Mouse (Mus musculus): ENCODE measurements around the gene Sept14. TPM values are rescaled to one million over a fixed set of nuclear protein-coding genes. Genes with fewer than 3 reads are reported as not detected.
A peak's percentile ranks its signal among the peaks of the same experiment; 100 is the strongest.
"Not testable (repeated sequence)": the region's sequence is repeated elsewhere in the genome, so short reads cannot be mapped to it uniquely, and the experiment has no call there.

Gene Sept14
- polyA plus RNA-seq (2017; shearing (Covaris generic)), result not detected

DNA sequence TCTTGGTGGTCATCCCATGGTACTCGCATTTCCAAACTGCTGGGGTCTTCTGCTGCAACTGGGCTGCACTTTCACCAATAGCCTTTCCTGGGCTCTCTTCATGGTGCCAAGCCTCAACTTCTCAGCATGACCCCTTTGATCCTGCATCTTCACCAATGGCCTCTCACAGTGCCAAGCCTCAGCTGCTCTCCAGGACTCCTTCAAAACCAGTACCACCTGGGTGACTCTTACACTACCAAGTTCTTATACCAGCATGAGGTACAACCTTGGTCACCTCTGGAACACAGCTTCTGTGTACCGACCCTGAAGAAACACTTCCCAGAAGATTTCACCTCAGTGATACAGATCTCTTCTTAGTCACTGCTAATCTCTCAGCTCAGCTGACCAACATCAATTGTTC is at the start of gene Sept14:
TSS of gene Sept14 (minus strand) at position 101 of the 400 bp plus-strand sequence.
- no peak for ATAC-seq

DNA sequence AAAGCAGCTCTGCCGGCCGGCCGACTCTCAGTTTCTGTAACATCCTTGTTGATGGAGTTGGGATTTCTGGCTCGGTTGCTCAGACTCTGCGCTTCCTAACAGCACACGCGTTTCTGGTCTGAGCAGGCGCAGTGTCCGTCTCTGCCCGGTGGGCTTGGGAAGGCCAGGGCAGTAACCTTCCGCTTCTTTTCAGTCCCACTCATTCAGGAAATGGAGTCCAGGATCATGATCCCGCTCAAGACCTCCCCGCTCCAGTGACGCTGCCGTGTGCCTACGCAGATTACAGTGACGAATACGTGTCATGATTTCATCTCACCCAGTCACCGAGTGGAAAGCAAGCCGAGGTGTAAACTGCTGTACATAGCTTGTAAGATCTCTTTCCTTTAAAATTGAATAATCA is 48.6 kb upstream of the Sept14 start:
- no peak for ATAC-seq

GRCm38 (mm10) chr5:129744050-129744449 is 35.7 kb upstream of the Sept14 start:
- no peak for ATAC-seq

- no peak for ATAC-seq
These were observed 34.7 kb upstream of the Sept14 start for GRCm38 (mm10) chr5:129742903-129743488.

GRCm38 (mm10) chr5:129740976-129741375 is 32.7 kb upstream of the Sept14 start:
- no peak for ATAC-seq

GRCm38 (mm10) chr5:129731021-129731420 is 22.7 kb upstream of the Sept14 start:
- no peak for ATAC-seq

- no peak for ATAC-seq
These were observed 22.0 kb upstream of the Sept14 start for GRCm38 (mm10) chr5:129730344-129730743.

GRCm38 (mm10) chr5:129729286-129729685 is 21.0 kb upstream of the Sept14 start:
- no peak for ATAC-seq

- no peak for ATAC-seq
These were observed 18.5 kb upstream of the Sept14 start for GRCm38 (mm10) chr5:129726784-129727183.

DNA sequence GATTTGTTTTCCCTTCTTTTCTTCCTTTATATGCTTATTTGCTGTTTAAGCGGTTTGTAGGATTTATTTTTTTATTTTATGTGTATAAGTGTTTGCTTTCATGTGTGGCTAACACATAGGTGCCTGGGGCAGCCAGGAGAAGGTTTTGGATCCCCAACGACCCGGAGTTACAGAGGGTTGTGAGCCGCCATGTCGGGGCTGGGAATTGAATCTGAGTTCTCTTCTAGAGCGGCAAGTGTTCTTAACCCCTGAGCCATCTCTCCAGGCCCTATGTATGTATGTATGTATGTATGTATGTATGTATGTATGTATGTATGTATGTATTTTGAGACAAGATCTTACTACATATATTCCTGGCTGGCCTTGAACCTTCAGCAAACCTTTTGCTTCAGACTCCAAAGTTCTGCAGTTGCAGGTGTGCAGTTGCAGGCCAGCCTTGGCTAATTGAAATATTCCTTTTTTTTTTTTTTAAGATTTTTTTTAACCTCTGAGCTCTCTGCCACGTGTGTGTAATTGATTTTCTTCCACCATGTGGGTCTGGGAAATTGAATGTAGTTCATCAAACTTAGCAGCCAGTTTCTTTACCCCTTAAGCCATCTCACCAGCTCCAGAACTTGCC is 17.6 kb upstream of the Sept14 start:
- ATAC-seq, result peak; percentile 20

DNA sequence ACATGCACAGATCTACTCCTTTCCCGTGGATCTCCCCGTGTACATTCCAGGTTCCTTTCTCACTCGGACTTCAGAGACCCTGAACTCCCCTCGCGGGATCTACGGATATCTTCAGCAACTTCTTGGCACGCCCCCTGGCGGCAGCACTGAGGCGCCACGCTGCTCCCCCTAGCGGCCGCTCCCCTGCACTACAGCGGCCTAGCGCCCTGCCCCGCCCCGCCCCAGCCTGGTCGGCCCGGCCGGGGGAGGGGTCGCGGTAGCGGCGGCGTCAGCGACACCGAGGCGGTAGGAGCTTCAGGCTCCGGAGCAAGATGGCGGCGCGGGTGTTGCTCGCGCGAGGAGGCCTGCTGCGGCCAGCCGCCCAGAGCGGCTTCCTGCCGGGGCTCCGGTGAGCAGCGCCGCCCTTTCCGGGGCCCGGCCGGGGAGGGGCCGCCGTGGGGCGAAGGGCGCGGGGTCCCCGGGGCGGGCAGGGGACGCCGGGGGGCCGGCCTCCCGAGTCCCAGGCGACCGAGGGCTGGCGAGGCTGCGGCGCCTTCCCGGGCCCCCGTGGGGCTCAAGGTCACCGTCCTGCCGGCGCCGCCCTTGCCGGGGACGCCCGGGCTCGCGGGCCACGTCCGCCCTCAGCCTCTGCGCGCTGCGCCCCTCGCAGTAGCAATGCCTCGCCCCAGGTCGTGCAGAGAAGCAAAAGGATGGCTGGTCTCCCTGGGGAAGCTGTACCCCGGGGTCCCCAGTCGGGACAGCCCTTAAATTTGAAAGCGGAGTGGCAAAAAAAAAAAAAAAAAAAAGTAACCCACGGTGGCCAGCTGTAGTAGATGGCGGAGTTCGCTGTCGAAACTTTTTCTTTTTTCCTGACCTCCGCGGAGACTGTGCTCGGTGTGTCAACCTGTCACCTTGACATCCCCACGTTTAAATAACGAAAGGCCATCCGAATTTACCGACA is 16.8 kb upstream of the Sept14 start, which contains the start of gene Nipsnap2:
TSS of gene Nipsnap2 (plus strand) at position 230 of the 940 bp plus-strand sequence.
- peak; percentile 78 for ATAC-seq

DNA sequence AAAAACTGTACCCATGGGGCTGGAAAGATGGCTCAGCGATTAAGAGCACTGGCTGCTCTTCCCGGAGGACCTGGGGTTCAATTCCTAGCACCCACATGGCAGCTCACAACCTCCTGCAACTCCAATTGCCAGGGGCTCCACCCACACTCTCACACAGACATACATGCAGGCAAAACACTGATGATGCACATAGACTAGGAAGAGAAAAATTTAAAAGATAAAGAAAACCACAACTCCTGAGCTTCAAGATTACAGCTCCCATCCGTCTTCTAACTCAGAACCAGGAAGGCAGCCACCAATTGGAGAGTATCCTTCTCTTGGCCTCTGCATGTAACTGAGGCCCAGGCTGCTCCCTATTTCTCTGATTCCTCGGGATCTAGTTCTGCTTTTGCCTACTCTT is 16.0 kb upstream of the Sept14 start:
- peak; percentile 12 for ATAC-seq

DNA sequence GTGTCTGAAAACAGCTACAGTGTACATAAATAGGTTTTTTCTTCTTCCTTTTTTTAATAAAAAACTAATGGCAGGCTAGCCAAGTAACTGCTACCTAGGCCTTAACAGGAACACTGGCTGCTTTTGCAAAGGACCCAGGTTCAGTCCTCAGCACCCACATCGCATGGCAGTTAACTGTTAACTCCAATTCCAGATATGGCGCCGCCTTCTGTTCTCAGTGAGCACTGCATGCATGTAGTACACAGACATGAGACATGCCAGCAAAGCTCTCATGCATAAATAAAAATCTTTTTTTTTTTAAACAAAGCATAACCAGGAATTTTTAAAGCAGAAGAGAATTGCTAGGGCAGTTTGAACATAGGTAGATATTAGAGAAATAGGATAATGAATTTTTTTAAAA is 11.9 kb upstream of the Sept14 start:
- no peak for ATAC-seq

DNA sequence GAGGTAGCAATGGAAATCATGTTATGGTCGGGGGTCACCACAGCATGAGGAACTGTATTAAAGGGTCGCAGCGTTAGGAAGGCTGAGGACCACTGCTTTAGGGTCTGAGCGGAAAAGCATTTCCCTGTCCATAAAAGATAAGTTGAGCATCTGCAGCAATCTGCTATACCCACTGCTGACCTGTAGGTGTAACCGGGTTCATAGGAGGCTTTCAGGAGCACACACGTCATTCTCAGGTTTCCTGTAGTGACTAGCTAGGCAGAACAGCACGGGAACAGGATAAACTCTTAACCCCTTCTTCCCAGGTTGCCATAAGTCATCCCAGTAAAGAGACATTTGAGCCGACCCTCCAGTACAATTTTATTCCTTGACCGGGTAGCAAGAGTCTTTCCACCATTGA is 8.7 kb upstream of the Sept14 start:
- no peak for ATAC-seq

DNA sequence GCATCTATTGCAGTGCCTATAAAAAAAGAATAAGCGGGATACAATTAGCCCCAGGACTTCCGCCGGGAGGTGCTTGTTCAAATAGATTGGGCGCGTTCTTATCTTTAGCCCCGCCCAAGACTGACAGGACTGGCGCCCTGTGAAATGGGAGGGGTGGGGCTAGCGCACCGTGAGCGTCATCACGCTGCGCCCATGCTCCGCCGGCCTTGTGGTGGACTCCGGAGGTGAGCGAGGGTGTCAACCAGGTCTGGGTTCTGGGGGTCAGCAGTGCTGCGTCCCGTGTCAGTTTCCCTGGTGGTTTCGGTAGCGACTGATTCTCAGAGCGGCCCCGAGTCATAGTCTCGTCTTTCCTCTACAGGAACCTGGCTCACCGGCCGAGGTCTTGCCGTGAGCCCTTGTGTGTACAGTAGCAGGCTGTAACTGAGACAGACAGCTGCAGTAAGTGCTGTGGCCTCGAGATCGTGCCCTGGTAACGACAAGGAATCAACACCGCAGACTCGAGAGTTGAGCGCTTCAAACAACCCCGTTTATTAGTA is 7.1 kb upstream of the Sept14 start, which contains the start of gene Mrps17:
TSS of gene Mrps17 (plus strand) at position 172 of the 536 bp plus-strand sequence.
- peak; percentile 99 for ATAC-seq

DNA sequence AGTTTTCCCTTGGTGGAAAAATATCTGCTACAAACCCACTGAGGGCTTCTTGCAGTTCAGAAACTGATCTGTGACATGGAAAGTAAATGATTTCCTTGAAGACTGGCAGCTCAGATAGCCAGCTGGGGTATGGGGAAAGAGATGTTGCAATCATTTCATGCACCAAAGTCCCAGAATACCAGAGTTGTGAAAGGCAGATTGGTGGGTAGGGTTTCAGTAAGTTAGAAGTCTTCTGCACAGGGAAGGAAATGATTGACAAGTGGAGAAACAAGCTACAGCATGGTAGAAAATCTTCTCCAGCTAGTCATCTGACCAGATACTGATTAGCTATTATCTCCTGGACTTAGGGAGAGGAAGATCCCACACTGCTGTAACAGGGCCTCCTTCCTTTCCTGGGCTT is 4.9 kb downstream of the Sept14 start:
- no peak for ATAC-seq

GRCm38 (mm10) chr5:129701706-129702105 is 6.6 kb downstream of the Sept14 start:
- ATAC-seq, result no peak

DNA sequence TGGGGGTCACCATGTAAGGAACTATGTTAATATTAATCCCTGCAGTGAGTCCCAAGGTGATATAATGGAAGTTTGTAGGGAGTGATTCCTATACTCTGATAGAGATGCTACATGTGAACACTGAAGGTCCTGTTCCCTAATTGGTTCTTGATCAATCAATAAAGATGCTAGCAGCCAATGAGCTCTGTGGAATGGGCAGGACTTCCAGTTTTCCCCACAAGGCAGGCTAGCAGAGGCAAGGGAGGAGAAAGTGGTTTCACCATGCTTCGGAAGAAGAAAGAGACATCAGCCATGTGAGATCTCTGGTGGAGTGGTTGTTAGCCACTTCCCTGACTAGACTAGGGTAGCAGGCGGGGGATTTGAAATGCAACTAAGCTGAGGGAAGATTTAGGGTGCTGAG is 7.8 kb downstream of the Sept14 start:
- ATAC-seq, result no peak

- ATAC-seq, result no peak
These were observed 17.8 kb downstream of the Sept14 start for GRCm38 (mm10) chr5:129690528-129690927.

- ATAC-seq, result no peak
These were observed 20.7 kb downstream of the Sept14 start for GRCm38 (mm10) chr5:129687621-129688020.

DNA sequence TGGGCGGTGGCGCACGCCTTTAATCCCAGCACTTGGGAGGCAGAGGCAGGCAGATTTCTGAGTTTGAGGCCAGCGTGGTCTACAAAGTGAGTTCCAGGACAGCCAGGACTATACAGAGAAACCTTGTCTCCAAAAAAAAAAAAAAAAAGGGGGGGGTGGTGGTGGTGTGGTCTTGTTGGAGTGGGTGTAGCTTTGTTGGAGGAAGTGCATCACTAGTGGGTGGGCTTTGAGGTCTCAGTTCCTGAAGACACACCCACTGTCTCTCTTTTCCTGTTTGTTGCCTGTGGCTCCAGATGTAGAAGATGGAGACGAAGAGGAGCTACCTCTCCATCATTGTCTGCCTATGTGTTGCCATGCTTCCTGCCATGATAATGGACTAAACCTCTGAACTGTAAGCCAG is 23.2 kb downstream of the Sept14 start:
- not testable (repeated sequence) for ATAC-seq

- ATAC-seq, result peak; percentile 85
These were observed 38.3 kb downstream of the Sept14 start, which contains the start of gene Zfp11 for GRCm38 (mm10) chr5:129670036-129670458. Gene Zfp11, minus strand, starts transcription at chr5:129670099.

Data from inflammation-experienced regulatory T-cells, adult 6 months (primary cell).